Mouse (Mus musculus): ENCODE results near the gene Abcc3.

DNA sequence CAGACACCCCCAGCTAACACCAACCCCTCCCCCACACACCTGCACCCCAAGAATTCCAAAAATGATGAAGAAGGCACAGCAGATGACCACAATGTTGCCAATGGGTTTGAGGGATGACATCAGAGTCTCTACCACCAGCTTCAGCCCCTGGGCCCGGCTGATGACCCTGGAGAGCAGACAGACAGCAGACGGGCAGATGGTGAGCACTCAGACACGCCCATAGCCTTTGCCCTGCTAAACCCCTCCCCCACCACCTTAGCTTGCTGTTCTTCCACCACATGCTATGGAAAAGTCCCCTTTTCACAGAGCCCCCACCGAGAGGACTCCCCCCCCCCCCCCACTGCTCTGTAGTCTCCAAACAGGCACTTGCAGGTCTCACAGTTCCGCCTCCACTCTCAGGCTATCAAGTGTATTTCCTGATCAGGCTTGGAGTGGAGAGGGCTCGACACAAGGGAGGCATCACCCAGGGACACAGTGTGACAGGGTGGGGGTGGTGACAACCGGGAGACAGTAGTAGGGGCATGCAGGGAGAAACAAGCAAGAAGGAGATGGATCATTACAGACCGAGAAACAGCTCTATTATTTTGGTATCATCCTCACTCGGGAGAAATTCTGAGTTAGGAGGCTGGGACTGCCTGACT, 36.3 kb upstream of the Abcc3 start:
- TF ChIP-seq TCF12 (IDR thresholded peaks at IDR 0.05; ENCODE audit: insufficient read depth, poor library complexity, severe bottlenecking) (no peak), POLR2A (IDR thresholded peaks at IDR 0.05; ENCODE audit: insufficient read length, low read depth) (no peak), USF1 (IDR thresholded peaks at IDR 0.05; ENCODE audit: low read depth) (no peak), MAX (IDR thresholded peaks at IDR 0.05; ENCODE audit: low read depth) (no peak), CEBPB (IDR thresholded peaks at IDR 0.05; ENCODE audit: insufficient read depth, poor library complexity, severe bottlenecking) (no peak), MYOD1 (IDR thresholded peaks at IDR 0.05; ENCODE audit: control insufficient read depth in 1 of 3, insufficient read length in 2 of 3, low read depth in 2 of 3) (no peak), POLR2AphosphoS2 (IDR thresholded peaks at IDR 0.05; ENCODE audit: insufficient read length, low read depth) (no peak)
